Mouse (Mus musculus) lung, embryonic 16.5 days (tissue): ENCODE results near the gene Pard3. TPM values are rescaled to one million over a fixed set of nuclear protein-coding genes. Genes with fewer than 3 reads are reported as not detected.

Experiments used
- ATAC-seq: fragments of 200-750 bp; cut with Nextera tagmentation; 2 replicates; pipeline ENCODE4 v1.8.0; 2017; ENCODE audit warnings: low read depth, mild to moderate bottlenecking, moderate library complexity
- H3K27ac ChIP-seq: fragments of 300-500 bp; sonication (generic); 2 replicates; pipeline ENCODE4 v1.5.1; 2014; ENCODE audit warnings: mild to moderate bottlenecking, control low read depth, low read length
- H3K27me3 ChIP-seq: fragments of 300-500 bp; sonication (generic); 2 replicates; pipeline ENCODE4 v1.6.1; 2014; ENCODE audit warnings: low read depth, low read length, mixed read lengths; ENCODE audit not compliant: control insufficient read depth, insufficient read depth
- H3K36me3 ChIP-seq: fragments of 300-500 bp; sonication (generic); 2 replicates; pipeline ENCODE4 v1.6.1; 2014; ENCODE audit warnings: low read length; ENCODE audit not compliant: control insufficient read depth, insufficient read depth
- H3K4me1 ChIP-seq: fragments of 300-500 bp; sonication (generic); replicated peaks from 2 replicates; pipeline ENCODE4 v1.6.1; 2014; ENCODE audit warnings: low read length, mixed read lengths; ENCODE audit not compliant: control insufficient read depth, insufficient read depth
- H3K4me2 ChIP-seq: fragments of 300-500 bp; sonication (generic); 2 replicates; pipeline ENCODE4 v1.6.1; 2014; ENCODE audit warnings: low read depth, low read length, control low read depth
- H3K4me3 ChIP-seq: fragments of 300-500 bp; sonication (generic); 2 replicates; pipeline ENCODE4 v1.5.1; 2014; ENCODE audit warnings: mild to moderate bottlenecking, low read length, control low read depth
- H3K9ac ChIP-seq: fragments of 300-500 bp; sonication (generic); 2 replicates; pipeline ENCODE4 v1.6.1; 2014; ENCODE audit warnings: low read length, control low read depth
- H3K9me3 ChIP-seq: fragments of 300-500 bp; sonication (generic); 2 replicates; pipeline ENCODE4 v1.6.1; 2016; ENCODE audit warnings: low read length; ENCODE audit not compliant: control insufficient read depth
- WGBS: fragments of 180-500 bp; shearing (Covaris S2); extraction: QIAGEN DNeasy Blood & Tissue Kit; methylation state at CpG from one replicate; pipeline ENCODE4 v1.1.7; 2014; 5-methylcytosine and 5-hydroxymethylcytosine counted together
- polyA plus RNA-seq: library from polyadenylated mRNA; unstranded; fragments of >200 nt; fragmentation: Nextera tagmentation; extraction: Ambion mirVana; gene quantifications from 2 replicates; pipeline ENCODE4 v1.2.1, GENCODE M21; 2015

Gene Pard3
- polyA plus RNA-seq, 1 experiment from 2014 or later, result 19.0 TPM

GRCm38 (mm10) chr8:127092383-127093112 lies 28.9 kb downstream of the Pard3 start:
- Histone ChIP-seq H3K27ac (no peak overlapping the region; the same call in 1 of the 2 replicates), H3K9ac (no peak overlapping the region; the same call in 1 of the 2 replicates), H3K27me3 (no peaks in the 10 kb centered on the region), H3K36me3 (no peaks in the 10 kb centered on the region), H3K9me3 (no peaks in the 10 kb centered on the region), H3K4me2 (peak overlapping the region; percentile 23), H3K4me1 (peaks cover 35% of the 10 kb centered on the region), H3K4me3 (no peak overlapping the region)
- WGBS, result 19% methylated on average over 10 of the region's 10 CpGs
- peak; percentile 53 for ATAC-seq

- Histone ChIP-seq H3K4me1 (peaks cover 30% of the 10 kb centered on the region), H3K9me3 (no peaks in the 10 kb centered on the region), H3K36me3 (no peaks in the 10 kb centered on the region), H3K4me2 (peak overlapping the region; percentile 23), H3K9ac (no peak overlapping the region), H3K27me3 (no peaks in the 10 kb centered on the region), H3K27ac (no peak overlapping the region), H3K4me3 (no peak overlapping the region)
- 42% methylated on average over 3 of the region's 3 CpGs for WGBS
- no peak for ATAC-seq
Observed at GRCm38 (mm10) chr8:127093113-127093426, 29.4 kb downstream of the Pard3 start.

- Histone ChIP-seq H3K4me3 (no peak overlapping the region), H3K9me3 (no peaks in the 10 kb centered on the region), H3K9ac (no peak overlapping the region), H3K27me3 (no peaks in the 10 kb centered on the region), H3K36me3 (no peaks in the 10 kb centered on the region), H3K27ac (no peak overlapping the region), H3K4me1 (peaks cover 18% of the 10 kb centered on the region), H3K4me2 (peak overlapping the region; percentile 4; the same call in 1 of the 2 replicates)
- 57% methylated on average over 7 of the region's 7 CpGs for WGBS
- no peak for ATAC-seq
Observed at GRCm38 (mm10) chr8:127095763-127096162, 32.1 kb downstream of the Pard3 start.

GRCm38 (mm10) chr8:127099439-127100090 lies 35.9 kb downstream of the Pard3 start:
- Histone ChIP-seq H3K4me3 (no peak overlapping the region), H3K4me1 (peaks cover 4% of the 10 kb centered on the region), H3K27me3 (no peaks in the 10 kb centered on the region), H3K36me3 (no peaks in the 10 kb centered on the region), H3K4me2 (no peak overlapping the region), H3K9me3 (no peaks in the 10 kb centered on the region), H3K27ac (no peak overlapping the region), H3K9ac (no peak overlapping the region)
- ATAC-seq, result 0 out of 2 replicates have a peak, but pooled peaks have one; percentile 45
- 30% methylated on average over 1 of the region's 1 CpGs for WGBS

GRCm38 (mm10) chr8:127103256-127103655 lies 39.6 kb downstream of the Pard3 start:
- H3K4me3 ChIP-seq, result no peak overlapping the region
- 68% methylated on average over 5 of the region's 5 CpGs for WGBS
- no peak overlapping the region for H3K9ac ChIP-seq
- ATAC-seq, result no peak
- no peaks in the 10 kb centered on the region for H3K27me3 ChIP-seq
- H3K4me1 ChIP-seq, result peaks cover 6% of the 10 kb centered on the region
- H3K27ac ChIP-seq, result no peak overlapping the region
- no peaks in the 10 kb centered on the region for H3K36me3 ChIP-seq
- H3K9me3 ChIP-seq, result no peaks in the 10 kb centered on the region
- no peak overlapping the region for H3K4me2 ChIP-seq

- H3K4me1 ChIP-seq, result peaks cover 5% of the 10 kb centered on the region
- no peak for ATAC-seq
- H3K36me3 ChIP-seq, result no peaks in the 10 kb centered on the region
- no peak overlapping the region for H3K4me2 ChIP-seq
- H3K27ac ChIP-seq, result no peak overlapping the region
- H3K9me3 ChIP-seq, result no peaks in the 10 kb centered on the region
- 67% methylated on average over 2 of the region's 2 CpGs for WGBS
- H3K4me3 ChIP-seq, result no peak overlapping the region
- no peak overlapping the region for H3K9ac ChIP-seq
- H3K27me3 ChIP-seq, result no peaks in the 10 kb centered on the region
Observed at GRCm38 (mm10) chr8:127104616-127105015, 40.9 kb downstream of the Pard3 start.

- H3K27ac ChIP-seq, result no peak overlapping the region
- H3K36me3 ChIP-seq, result no peaks in the 10 kb centered on the region
- H3K4me1 ChIP-seq, result peaks cover 6% of the 10 kb centered on the region
Observed at GRCm38 (mm10) chr8:127107928-127108327, 44.2 kb downstream of the Pard3 start.

GRCm38 (mm10) chr8:127113209-127113608 lies 49.5 kb downstream of the Pard3 start:
- H3K9me3 ChIP-seq, result no peaks in the 10 kb centered on the region
- 64% methylated on average over 5 of the region's 5 CpGs for WGBS
- H3K36me3 ChIP-seq, result no peaks in the 10 kb centered on the region
- no peak overlapping the region for H3K4me2 ChIP-seq
- no peak overlapping the region for H3K4me3 ChIP-seq
- no peak overlapping the region for H3K27ac ChIP-seq
- no peaks in the 10 kb centered on the region for H3K27me3 ChIP-seq
- H3K4me1 ChIP-seq, result peaks cover 11% of the 10 kb centered on the region
- H3K9ac ChIP-seq, result no peak overlapping the region
- no peak for ATAC-seq

More at GRCm38 (mm10) chr8:127107928-127108327, 44.2 kb downstream of the Pard3 start:
- H3K9me3 ChIP-seq, result no peaks in the 10 kb centered on the region
- H3K4me3 ChIP-seq, result no peak overlapping the region
- no peak for ATAC-seq
- H3K4me2 ChIP-seq, result no peak overlapping the region
- no peaks in the 10 kb centered on the region for H3K27me3 ChIP-seq
- 41% methylated on average over 3 of the region's 3 CpGs for WGBS
- no peak overlapping the region for H3K9ac ChIP-seq

- peak; percentile 54 for ATAC-seq
- Histone ChIP-seq H3K27me3 (no peaks in the 10 kb centered on the region), H3K4me3 (no peak overlapping the region), H3K27ac (no peak overlapping the region), H3K4me2 (no peak overlapping the region), H3K9ac (no peak overlapping the region), H3K36me3 (no peaks in the 10 kb centered on the region), H3K4me1 (peaks cover 7% of the 10 kb centered on the region; the same call in 1 of the 2 replicates), H3K9me3 (no peaks in the 10 kb centered on the region)
- 43% methylated on average over 3 of the region's 3 CpGs for WGBS
Observed at GRCm38 (mm10) chr8:127115837-127116236, 52.1 kb downstream of the Pard3 start.
